Mouse (Mus musculus) forebrain, embryonic 13.5 days (tissue): ENCODE results near the gene Ndufa7. TPM values are rescaled to one million over a fixed set of nuclear protein-coding genes. Genes with fewer than 3 reads are reported as not detected.

Experiments
- microRNA-seq: library from miRNA; unstranded; fragments of <30 nt; microRNA quantifications from one replicate; pipeline ENCODE4, GENCODE M21; 2016
- polyA plus RNA-seq: library from polyadenylated mRNA; unstranded; fragments of >200 nt; fragmentation: Nextera tagmentation; extraction: Ambion mirVana; gene quantifications from 2 replicates; pipeline ENCODE4 v1.2.1, GENCODE M21; 2015

The Ndufa7 gene
- polyA plus RNA-seq, 1 experiment from 2014 or later, result 507 TPM

Small RNAs within 50 kb of the gene (microRNA-seq; reads per million reads assigned to microRNA genes)
- gene Gm27740, result not detected

Other genes starting within 250 kb of the Ndufa7 start
- 56.5 and 62.4 TPM in 2 replicates for gene Zfp414, start 195.5 kb upstream of the Ndufa7 start, polyA plus RNA-seq
- gene Pram1, start 186.5 kb upstream of the Ndufa7 start, polyA plus RNA-seq, result 0.75 and 1.2 TPM in 2 replicates
- 349 and 356 TPM in 2 replicates for gene Hnrnpm, start 137.7 kb upstream of the Ndufa7 start, polyA plus RNA-seq
- 52.2 and 56.5 TPM in 2 replicates for gene March2, start 105.9 kb upstream of the Ndufa7 start, polyA plus RNA-seq
- 433 and 441 TPM in 2 replicates for gene Rab11b, start 64.0 kb upstream of the Ndufa7 start, polyA plus RNA-seq
- gene Angptl4, start 42.7 kb upstream of the Ndufa7 start, polyA plus RNA-seq, result 8.6 and 10.0 TPM in 2 replicates
- 27.3 and 29.0 TPM in 2 replicates for gene Kank3, start 14.1 kb upstream of the Ndufa7 start, polyA plus RNA-seq
- 779 and 868 TPM in 2 replicates for gene Rps28, start within 50 bp of the Ndufa7 start, polyA plus RNA-seq
- gene Cd320, start 18.5 kb downstream of the Ndufa7 start, polyA plus RNA-seq, result 60.1 and 66.1 TPM in 2 replicates
- gene Gm7029, start 49.3 kb downstream of the Ndufa7 start, polyA plus RNA-seq, result not detected in 2 replicates
- gene Kifc1, start 66.1 kb downstream of the Ndufa7 start, polyA plus RNA-seq, result 6.8 and 7.4 TPM in 2 replicates
- gene Platr17, start 80.6 kb downstream of the Ndufa7 start, polyA plus RNA-seq, result 0.28 and 0.49 TPM in 2 replicates
- gene Daxx, start 84.8 kb downstream of the Ndufa7 start, polyA plus RNA-seq, result 60.7 and 68.0 TPM in 2 replicates
- 12.3 and 15.0 TPM in 2 replicates for gene Tapbp, start 91.3 kb downstream of the Ndufa7 start, polyA plus RNA-seq
- gene Zbtb22, start 91.3 kb downstream of the Ndufa7 start, polyA plus RNA-seq, result 18.1 and 20.6 TPM in 2 replicates
- 39.3 and 46.6 TPM in 2 replicates for gene Rgl2, start 105.0 kb downstream of the Ndufa7 start, polyA plus RNA-seq
- gene Pfdn6, start 115.8 kb downstream of the Ndufa7 start, polyA plus RNA-seq, result 204 and 214 TPM in 2 replicates
- gene Wdr46, start 116.1 kb downstream of the Ndufa7 start, polyA plus RNA-seq, result 28.4 and 29.4 TPM in 2 replicates
- 7.3 and 9.4 TPM in 2 replicates for gene B3galt4, start 126.9 kb downstream of the Ndufa7 start, polyA plus RNA-seq
- 58.6 and 61.4 TPM in 2 replicates for gene Vps52, start 131.2 kb downstream of the Ndufa7 start, polyA plus RNA-seq
- 1,165 and 1,184 TPM in 2 replicates for gene Rps18, start 131.4 kb downstream of the Ndufa7 start, polyA plus RNA-seq
- gene H2-K1, start 175.8 kb downstream of the Ndufa7 start, polyA plus RNA-seq, result 12.9 and 24.0 TPM in 2 replicates
- gene Ring1, start 200.1 kb downstream of the Ndufa7 start, polyA plus RNA-seq, result 12.4 and 15.3 TPM in 2 replicates
- 76.0 and 88.0 TPM in 2 replicates for gene H2-Ke6, start 203.5 kb downstream of the Ndufa7 start, polyA plus RNA-seq
- 139 and 159 TPM in 2 replicates for gene Slc39a7, start 207.1 kb downstream of the Ndufa7 start, polyA plus RNA-seq
- 52.6 and 57.1 TPM in 2 replicates for gene Rxrb, start 207.2 kb downstream of the Ndufa7 start, polyA plus RNA-seq
- gene Col11a2, start 214.9 kb downstream of the Ndufa7 start, polyA plus RNA-seq, result 0.80 and 1.3 TPM in 2 replicates